In the genomic region with DNA sequence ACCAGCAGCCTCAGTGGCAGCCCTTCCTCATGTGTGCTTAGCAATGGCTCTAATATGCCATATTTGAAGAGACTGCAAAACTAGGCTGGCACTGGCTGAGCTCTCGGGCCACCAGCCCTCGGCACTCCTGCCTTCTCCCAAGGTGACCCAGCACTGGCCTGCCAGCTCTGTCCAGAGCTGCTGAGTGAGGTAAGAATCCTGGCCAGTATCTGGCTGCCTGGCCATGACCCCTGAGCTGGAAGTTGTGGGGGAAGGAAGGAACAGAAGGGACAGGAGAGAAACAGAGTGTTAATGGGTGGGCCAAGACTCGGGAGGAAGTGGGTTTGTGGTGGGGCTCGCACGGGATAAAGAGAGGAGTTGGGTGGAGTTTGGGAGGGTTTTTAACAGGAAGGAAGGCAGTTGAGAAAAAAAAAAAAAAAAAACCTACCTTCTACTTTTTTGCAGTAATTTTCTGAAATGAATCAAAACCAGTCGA, we compare ENCODE assay signal across 8 mouse cellular contexts. TPM values are rescaled to one million over a fixed set of nuclear protein-coding genes. Genes with fewer than 3 reads are reported as not detected.
DNase-seq lines count a peak whose midpoint lies in the region; ATAC-seq and TF ChIP-seq lines count a peak whose summit lies in the region.

No protein-coding gene starts in this region.

- 1% methylated on average over 6 of the region's 6 CpGs for WGBS in bone marrow, adult 2 months
- WGBS in liver, embryonic 13.5 days (ENCODE audit: insufficient replicate concordance), result 6% methylated on average over 6 of the region's 6 CpGs
- 45% methylated on average over 6 of the region's 6 CpGs for WGBS in stomach, embryonic 16.5 days
- whole genome bisulfite sequencing in neural tube, embryonic 15.5 days, result 72% methylated on average over 6 of the region's 6 CpGs
- 64% methylated on average over 6 of the region's 6 CpGs for WGBS in forebrain, embryonic 16.5 days

- no peaks in the 10 kb centered on the region for H3K36me3 ChIP-seq in liver, embryonic 13.5 days
- H3K36me3 ChIP-seq in stomach, embryonic 16.5 days (ENCODE audit: control insufficient read depth, insufficient read depth, low read length), result no peaks in the 10 kb centered on the region
- H3K36me3 ChIP-seq in neural tube, embryonic 15.5 days, result no peaks in the 10 kb centered on the region
- no peaks in the 10 kb centered on the region for H3K36me3 ChIP-seq in forebrain, embryonic 16.5 days (ENCODE audit: control insufficient read depth, insufficient read depth)

- peak overlapping the region; percentile 38 for H3K9ac ChIP-seq in liver, embryonic 13.5 days
- 0 out of 2 replicates have a peak overlapping the region, but pooled peaks have one; percentile 2 for H3K9ac ChIP-seq in stomach, embryonic 16.5 days (ENCODE audit: low read length)
- H3K9ac ChIP-seq in neural tube, embryonic 15.5 days (replicated peaks), result no peak overlapping the region
- no peak overlapping the region for H3K9ac ChIP-seq in forebrain, embryonic 16.5 days (replicated peaks; ENCODE audit: low read depth, low read length)

- TF ChIP-seq POLR2A in bone marrow, adult 2 months (IDR thresholded peaks at IDR 0.05; ENCODE audit: borderline replicate concordance, control insufficient read depth, low read depth, low read length), result no peak

- H3K4me2 ChIP-seq in liver, embryonic 13.5 days, result peak overlapping the region; percentile 28; the same call in 1 of the 2 replicates
- H3K4me2 ChIP-seq in stomach, embryonic 16.5 days (ENCODE audit: low read depth, low read length), result no peak overlapping the region
- no peak overlapping the region for H3K4me2 ChIP-seq in neural tube, embryonic 15.5 days
- no peak overlapping the region for H3K4me2 ChIP-seq in forebrain, embryonic 16.5 days (ENCODE audit: low read length)

- peak; percentile 75 for ATAC-seq in CD4-positive, CD25-positive, alpha-beta regulatory T cell, adult 4 months
- ATAC-seq in liver, embryonic 13.5 days (ENCODE audit: low read depth), result 0 out of 2 replicates have a peak, but pooled peaks have one; percentile 9
- no peak for ATAC-seq in stomach, embryonic 16.5 days (ENCODE audit: insufficient read depth, low FRiP score)
- no peak for ATAC-seq in neural tube, embryonic 15.5 days (ENCODE audit: low FRiP score)
- no peak for ATAC-seq in forebrain, embryonic 16.5 days
- ATAC-seq in frontal cortex, adult (ENCODE audit: low TSS enrichment), result no peak

- intact Hi-C loops in heart, postnatal 14 days (cut with DNase I), result no loop called here

- no peak overlapping the region for H3K4me3 ChIP-seq in bone marrow, adult 2 months (replicated peaks; ENCODE audit: control insufficient read depth, low read depth, low read length)
- H3K4me3 ChIP-seq in liver, embryonic 13.5 days (replicated peaks), result no peak overlapping the region
- no peak overlapping the region for H3K4me3 ChIP-seq in stomach, embryonic 16.5 days (replicated peaks; ENCODE audit: low read length)
- no peak overlapping the region for H3K4me3 ChIP-seq in neural tube, embryonic 15.5 days (replicated peaks)
- no peak overlapping the region for H3K4me3 ChIP-seq in forebrain, embryonic 16.5 days (replicated peaks; ENCODE audit: low read length)

- no peaks in the 10 kb centered on the region for H3K27me3 ChIP-seq in liver, embryonic 13.5 days
- no peaks in the 10 kb centered on the region for H3K27me3 ChIP-seq in stomach, embryonic 16.5 days (ENCODE audit: control insufficient read depth, insufficient read depth, low read length)
- H3K27me3 ChIP-seq in neural tube, embryonic 15.5 days (replicated peaks), result no peaks in the 10 kb centered on the region
- no peaks in the 10 kb centered on the region for H3K27me3 ChIP-seq in forebrain, embryonic 16.5 days (replicated peaks; ENCODE audit: control insufficient read depth, insufficient read depth, low read length)

- H3K9me3 ChIP-seq in liver, embryonic 13.5 days (replicated peaks), result no peaks in the 10 kb centered on the region
- no peaks in the 10 kb centered on the region for H3K9me3 ChIP-seq in stomach, embryonic 16.5 days (replicated peaks; ENCODE audit: control insufficient read depth, low read length)
- no peaks in the 10 kb centered on the region for H3K9me3 ChIP-seq in neural tube, embryonic 15.5 days (replicated peaks)
- no peaks in the 10 kb centered on the region for H3K9me3 ChIP-seq in forebrain, embryonic 16.5 days (ENCODE audit: control insufficient read depth, low read length)

- DNase-seq in heart, postnatal 14 days, result peak; percentile 55 to 66
- DNase-seq in liver, embryonic 13.5 days, result no peak

- peaks cover 10% of the 10 kb centered on the region for H3K4me1 ChIP-seq in bone marrow, adult 2 months (ENCODE audit: control insufficient read depth, insufficient read depth, low read length)
- peaks cover 49% of the 10 kb centered on the region for H3K4me1 ChIP-seq in liver, embryonic 13.5 days (replicated peaks)
- H3K4me1 ChIP-seq in stomach, embryonic 16.5 days (ENCODE audit: control insufficient read depth, insufficient read depth, low read length), result peaks cover 14% of the 10 kb centered on the region
- H3K4me1 ChIP-seq in neural tube, embryonic 15.5 days, result no peaks in the 10 kb centered on the region
- no peaks in the 10 kb centered on the region for H3K4me1 ChIP-seq in forebrain, embryonic 16.5 days (replicated peaks; ENCODE audit: control insufficient read depth, insufficient read depth, low read length)

- TF ChIP-seq CTCF in bone marrow, adult 2 months (IDR thresholded peaks at IDR 0.05; ENCODE audit: control insufficient read depth, insufficient read depth, low read length), result no peak

- peak overlapping the region; percentile 95 for H3K27ac ChIP-seq in bone marrow, adult 2 months (ENCODE audit: control insufficient read depth, insufficient read depth, low read depth, low read length, poor library complexity)
- H3K27ac ChIP-seq in liver, embryonic 13.5 days, result peak overlapping the region; percentile 79
- peak overlapping the region; percentile 43; the same call in 1 of the 2 replicates for H3K27ac ChIP-seq in stomach, embryonic 16.5 days (ENCODE audit: low read length)
- H3K27ac ChIP-seq in neural tube, embryonic 15.5 days (replicated peaks), result no peak overlapping the region
- H3K27ac ChIP-seq in forebrain, embryonic 16.5 days (ENCODE audit: low read length), result no peak overlapping the region

RNA-seq across cellular contexts. Expression of a gene that starts 17.9 kb away (rescaled TPM):
- polyA plus RNA-seq in CD4-positive, CD25-positive, alpha-beta regulatory T cell, adult 4 months (2017; shearing (Covaris generic)), result 10 to 100 TPM; 44.5 to 70.5 TPM
- 71.0 and 96.6 TPM in 2 replicates for polyA plus RNA-seq in bone marrow, adult 2 months (2011; ENCODE audit: insufficient read depth, insufficient read length, low replicate concordance, missing spikeins)
- 100 to 1,000 TPM; 116 to 118 TPM for total RNA-seq in heart, postnatal 14 days (2021)
- polyA plus RNA-seq in liver, embryonic 13.5 days (2015; fragmentation: Nextera tagmentation; extraction: Ambion mirVana), result 13.6 and 15.6 TPM in 2 replicates
- polyA plus RNA-seq in stomach, embryonic 16.5 days (2015; fragmentation: Nextera tagmentation; extraction: Ambion mirVana), result 13.9 and 14.7 TPM in 2 replicates
- polyA plus RNA-seq in neural tube, embryonic 15.5 days (2015; fragmentation: Nextera tagmentation; extraction: Ambion mirVana), result 8.7 and 11.9 TPM in 2 replicates
- 7.9 and 8.7 TPM in 2 replicates for polyA plus RNA-seq in forebrain, embryonic 16.5 days (2015; fragmentation: Nextera tagmentation; extraction: Ambion mirVana)

Comparison
In these comparisons a context has a peak if more than half of its experiments do, and no peak if none do; other contexts are left out.
1. ATAC-seq: peak in CD4-positive, CD25-positive, alpha-beta regulatory T cell, adult 4 months (single experiment) and liver, embryonic 13.5 days (single experiment); none in stomach, embryonic 16.5 days (single experiment), neural tube, embryonic 15.5 days (single experiment), forebrain, embryonic 16.5 days (single experiment) and frontal cortex, adult (single experiment).
2. H3K27ac ChIP-seq: peak in bone marrow, adult 2 months (single experiment), liver, embryonic 13.5 days (single experiment) and stomach, embryonic 16.5 days (single experiment); none in neural tube, embryonic 15.5 days (single experiment) and forebrain, embryonic 16.5 days (single experiment).
3. H3K9ac ChIP-seq: peak in liver, embryonic 13.5 days (single experiment) and stomach, embryonic 16.5 days (single experiment); none in neural tube, embryonic 15.5 days (single experiment) and forebrain, embryonic 16.5 days (single experiment).